12 mouse cellular contexts compared by ENCODE assay signal in the genomic region with DNA sequence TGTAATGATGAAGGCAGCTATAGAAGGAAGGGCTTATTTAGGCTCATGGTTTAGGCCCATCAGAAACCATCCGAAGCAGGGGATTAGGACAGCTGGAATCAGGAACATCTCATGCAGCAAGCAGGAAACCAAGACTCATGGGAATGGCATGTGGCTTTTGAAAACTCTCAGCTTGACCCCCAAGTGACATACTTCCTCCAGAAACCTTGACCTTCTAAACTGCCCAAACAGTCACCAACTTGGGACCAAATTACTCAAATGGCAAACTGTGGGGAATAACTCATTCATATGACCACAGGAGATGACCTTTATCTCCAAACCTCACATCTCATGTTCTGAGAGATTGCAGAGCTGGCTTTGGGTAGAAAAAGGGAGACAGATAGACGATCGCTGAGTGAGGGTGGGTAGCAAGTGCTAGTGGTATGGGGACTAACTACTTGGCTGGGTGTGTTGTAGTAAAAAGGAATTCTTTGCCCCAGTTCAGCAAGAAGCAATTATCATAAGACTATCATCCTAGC.
"Had no signal": no experiment of that assay in that cellular context is flagged by ENCODE, and none has a peak within 500 bp of the region (broad histone marks: within the 10 kb centered on the region; RNA-seq: fewer than 3 reads in every experiment).

No protein-coding gene starts in this region.

- DNase-seq: kidney, adult 9 months; kidney, postnatal 25 days; layer of hippocampus, adult 9-11 months; liver, embryonic 13.5 days; lung, adult 2 months; lung, postnatal 14 days; lung, postnatal 4 days; midbrain, embryonic 14.5 days; right cerebral cortex, adult 18-20 months; right cerebral cortex, postnatal 14 days; spleen, adult 18-20 months; thymus, postnatal 25 days had no signal
